Mouse (Mus musculus) left cerebral cortex, adult 18-20 months (tissue): ENCODE measurements around the gene Speer4f2. TPM values are rescaled to one million over a fixed set of nuclear protein-coding genes. Genes with fewer than 3 reads are reported as not detected.
"Not testable (repeated sequence)": the region's sequence is repeated elsewhere in the genome, so short reads cannot be mapped to it uniquely, and the experiment has no call there.

Experiments
- DNase-seq, 2 experiments: peaks; one replicate each; pipeline ENCODE4 v3.0.0; 2021 to 2022; ENCODE audit warnings: low spot score in 2 of 2, mixed read lengths in 1 of 2
- long read RNA-seq, 2 experiments: library from polyadenylated mRNA; stranded (forward); transcript quantifications; one replicate each; pipeline ENCODE4 v2.0.0; 2021
- total RNA-seq, 2 experiments: library from RNA; stranded (reverse); gene quantifications; 2 replicates each; pipeline ENCODE4 v1.2.3; 2021

Gene Speer4f2
- total RNA-seq: not detected
- long read RNA-seq, experiment 1: 0 reads
- long read RNA-seq, experiment 2: 0 reads

- not testable (repeated sequence) for DNase-seq
Observed at GRCm38 (mm10) chr5:17372880-17373279, at the start of gene Speer4f2. Gene Speer4f2 (plus strand): TSS chr5:17373180.

DNA sequence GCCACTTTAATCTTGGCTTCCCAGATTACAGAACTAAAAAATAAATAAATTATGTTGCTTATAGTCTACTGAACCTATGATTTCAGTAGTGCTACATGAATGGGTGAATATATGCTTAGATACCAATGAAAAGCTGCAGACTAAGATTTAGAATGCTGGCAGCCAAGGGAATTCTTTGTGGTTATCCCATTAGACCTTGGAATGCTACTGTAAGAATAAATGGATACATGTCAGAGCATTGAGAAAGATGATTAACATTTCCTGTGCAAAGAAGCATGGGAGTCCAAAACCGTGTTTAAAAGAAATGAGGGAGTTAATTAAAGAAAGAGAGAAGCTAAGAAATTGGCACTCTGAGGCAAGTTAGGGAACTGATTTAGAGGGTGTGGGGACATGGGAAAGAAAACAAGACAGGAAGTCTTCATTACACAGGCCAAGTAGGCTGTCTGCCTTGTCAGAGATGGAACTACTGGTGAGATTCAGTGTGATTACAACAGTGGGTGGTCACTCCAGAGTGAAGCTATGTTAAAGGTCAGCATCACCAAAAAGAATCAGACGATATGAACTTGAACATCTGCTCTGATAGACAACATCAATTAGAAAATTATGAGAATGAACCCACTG lies 43.9 kb upstream of the Speer4f2 start:
- DNase-seq: no peak

GRCm38 (mm10) chr5:17334836-17335235 lies 38.1 kb upstream of the Speer4f2 start:
- DNase-seq: no peak

- not testable (repeated sequence) for DNase-seq
Observed at GRCm38 (mm10) chr5:17345741-17346140, 27.2 kb upstream of the Speer4f2 start.

- DNase-seq: no peak
Observed at GRCm38 (mm10) chr5:17359394-17359999, 13.5 kb upstream of the Speer4f2 start.

GRCm38 (mm10) chr5:17389926-17390325 lies 16.9 kb downstream of the Speer4f2 start:
- no peak for DNase-seq

- DNase-seq: no peak
Observed at GRCm38 (mm10) chr5:17391207-17391606, 18.2 kb downstream of the Speer4f2 start.

DNA sequence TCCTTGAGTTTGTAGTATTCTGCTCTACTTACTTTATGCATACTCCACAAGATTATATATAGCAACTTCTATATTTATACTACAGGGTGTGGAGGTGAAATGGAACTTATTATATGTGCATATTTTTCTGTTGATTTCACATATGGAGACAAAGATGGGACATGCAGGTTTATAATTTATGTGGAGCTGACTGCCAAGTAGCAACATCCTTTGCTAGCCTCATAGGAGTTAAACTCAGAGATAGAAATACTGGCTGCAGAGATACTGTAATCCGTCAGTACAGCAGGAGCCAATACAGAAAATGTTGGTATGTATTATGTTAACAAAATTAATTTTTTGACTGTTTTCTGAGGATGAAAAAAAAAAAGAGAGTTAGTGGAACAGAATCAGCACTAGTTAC lies 27.6 kb downstream of the Speer4f2 start:
- no peak for DNase-seq

- no peak for DNase-seq
Observed at GRCm38 (mm10) chr5:17401206-17402077, 28.5 kb downstream of the Speer4f2 start.

- DNase-seq: no peak
Observed at GRCm38 (mm10) chr5:17402330-17403125, 29.5 kb downstream of the Speer4f2 start.

DNA sequence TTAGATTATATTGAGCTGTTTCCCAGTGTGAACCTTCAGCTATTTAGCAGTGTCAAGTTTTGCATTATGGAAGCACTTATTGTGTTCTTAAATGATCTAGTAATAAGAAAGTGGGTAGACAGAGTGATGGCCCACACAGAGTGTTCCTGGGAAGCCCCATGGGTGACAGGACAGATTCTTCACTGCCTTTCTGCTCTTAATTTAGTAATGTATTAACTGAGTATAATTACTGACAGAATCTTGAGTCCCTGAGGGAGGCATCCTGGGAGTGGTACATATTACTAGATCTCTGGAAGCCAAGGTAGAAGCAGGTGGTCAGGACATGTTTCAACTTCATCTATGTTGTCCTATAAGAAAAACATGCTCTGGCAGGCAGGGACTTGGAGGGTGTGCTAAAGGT lies 30.6 kb downstream of the Speer4f2 start:
- no peak for DNase-seq

DNA sequence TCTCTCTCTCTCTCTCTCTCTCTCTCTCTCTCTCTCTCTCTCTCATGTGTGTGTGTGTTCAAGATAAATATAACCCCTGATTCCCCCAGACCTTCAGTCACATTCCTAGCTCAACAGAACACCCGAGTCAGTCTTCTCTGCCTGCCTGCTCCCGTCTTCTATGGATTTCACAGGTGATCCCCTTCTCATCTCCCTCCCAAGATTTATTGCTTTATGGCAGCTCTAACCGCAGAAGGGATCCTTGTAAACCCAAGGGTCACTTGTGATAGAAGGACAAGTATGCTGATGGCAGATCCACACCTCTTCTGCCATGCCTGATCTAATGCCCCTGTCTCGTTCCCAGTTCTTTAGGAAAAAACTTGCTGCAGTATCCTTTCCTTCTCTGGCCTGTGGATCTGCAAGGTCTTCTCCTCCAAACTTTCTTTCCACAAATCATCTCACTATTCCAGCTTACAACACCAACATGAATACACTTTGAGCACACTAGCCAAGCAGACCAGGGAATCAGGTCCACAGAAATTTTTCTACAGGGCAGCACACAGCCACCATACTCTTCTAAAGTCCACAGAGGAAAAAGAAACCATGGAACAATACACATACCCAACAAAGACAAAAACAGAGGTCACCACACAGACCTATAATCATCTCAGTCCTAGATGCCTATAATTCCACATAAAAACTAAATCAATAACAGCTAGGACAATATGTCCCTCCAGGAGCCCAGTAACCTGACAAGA lies 36.1 kb downstream of the Speer4f2 start:
- no peak for DNase-seq

GRCm38 (mm10) chr5:17417201-17417600 lies 44.2 kb downstream of the Speer4f2 start:
- DNase-seq: no peak

GRCm38 (mm10) chr5:17419215-17419820 lies 46.3 kb downstream of the Speer4f2 start:
- no peak for DNase-seq

- no peak for DNase-seq
Observed at GRCm38 (mm10) chr5:17419921-17420320, 46.9 kb downstream of the Speer4f2 start.

- no peak for DNase-seq
Observed at GRCm38 (mm10) chr5:17422225-17422624, 49.2 kb downstream of the Speer4f2 start.

DNA sequence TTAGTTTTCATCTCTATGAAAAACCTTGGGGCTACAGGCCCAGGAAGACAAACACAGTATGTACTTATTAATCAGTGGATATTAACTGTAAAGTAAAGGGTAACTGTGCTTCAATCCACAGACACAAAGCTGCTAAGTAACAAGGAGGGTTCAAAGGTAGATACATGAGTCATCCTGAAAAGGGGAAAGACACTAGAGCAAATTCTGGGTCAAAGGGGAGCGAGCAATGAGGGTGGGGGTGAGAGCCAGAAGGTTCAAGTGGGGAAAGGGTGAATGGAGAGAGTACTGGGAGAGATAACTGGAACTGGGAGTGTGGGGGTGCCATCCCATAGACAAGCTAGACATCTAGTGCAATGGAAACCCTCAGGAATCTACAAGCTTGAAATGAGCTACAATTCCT lies 54.0 kb downstream of the Speer4f2 start:
- DNase-seq: no peak
